Mouse (Mus musculus) midbrain, embryonic 16.5 days (tissue): ENCODE results near the gene Sppl3. TPM values are rescaled to one million over a fixed set of nuclear protein-coding genes. Genes with fewer than 3 reads are reported as not detected.

ENCODE experiments used
- polyA plus RNA-seq: library from polyadenylated mRNA; unstranded; fragments of >200 nt; fragmentation: Nextera tagmentation; extraction: Ambion mirVana; gene quantifications from 2 replicates; pipeline ENCODE4 v1.2.1, GENCODE M21; 2015

Gene Sppl3
- polyA plus RNA-seq, 1 experiment from 2014 or later: 18.2 TPM

Other genes with a start within 250 kb of the Sppl3 start
- gene Ankrd13a, start 236.5 kb upstream of the Sppl3 start, polyA plus RNA-seq: 24.3 and 29.0 TPM in 2 replicates
- gene Git2, start 235.6 kb upstream of the Sppl3 start, polyA plus RNA-seq: 48.4 and 54.1 TPM in 2 replicates
- gene 1500011B03Rik, start 187.7 kb upstream of the Sppl3 start, polyA plus RNA-seq: 272 and 306 TPM in 2 replicates
- not detected in 2 replicates for gene 4930519G04Rik, start 157.5 kb upstream of the Sppl3 start, polyA plus RNA-seq
- gene Gm9936, start 152.5 kb upstream of the Sppl3 start, polyA plus RNA-seq: 3.1 and 3.7 TPM in 2 replicates
- 2.8 and 3.1 TPM in 2 replicates for gene Oasl2, start 114.2 kb upstream of the Sppl3 start, polyA plus RNA-seq
- gene Oasl1, start 87.9 kb upstream of the Sppl3 start, polyA plus RNA-seq: 0.40 TPM in 1 of 2 replicates, not detected in the other
- 117 and 132 TPM in 2 replicates for gene 2210016L21Rik, start 69.0 kb upstream of the Sppl3 start, polyA plus RNA-seq
- 0.05 TPM in 1 of 2 replicates, not detected in the other for gene Hnf1a, start 40.0 kb upstream of the Sppl3 start, polyA plus RNA-seq
- 34.8 and 43.1 TPM in 2 replicates for gene Gm10401, start 87.2 kb downstream of the Sppl3 start, polyA plus RNA-seq
- 14.2 and 15.8 TPM in 2 replicates for gene Acads, start 108.2 kb downstream of the Sppl3 start, polyA plus RNA-seq
- gene Unc119b, start 123.8 kb downstream of the Sppl3 start, polyA plus RNA-seq: 27.7 and 30.5 TPM in 2 replicates
- 22.9 and 25.4 TPM in 2 replicates for gene Mlec, start 147.0 kb downstream of the Sppl3 start, polyA plus RNA-seq
- gene Cabp1, start 183.2 kb downstream of the Sppl3 start, polyA plus RNA-seq: 5.2 and 5.3 TPM in 2 replicates
- 86.1 and 92.8 TPM in 2 replicates for gene Pop5, start 224.7 kb downstream of the Sppl3 start, polyA plus RNA-seq